Mouse (Mus musculus) midbrain, embryonic 10.5 days (tissue): Measurements from ENCODE around the gene Rftn2. TPM values are rescaled to one million over a fixed set of nuclear protein-coding genes. Genes with fewer than 3 reads are reported as not detected.

Source experiments
- DNase-seq: peaks from one replicate; pipeline ENCODE4 v3.0.0-alpha.2; 2017; ENCODE audit warnings: low spot score
- H3K27ac ChIP-seq: fragments of 300-500 bp; sonication (generic); replicated peaks from 2 replicates; pipeline ENCODE4 v1.5.1; 2016; ENCODE audit warnings: mild to moderate bottlenecking
- H3K27me3 ChIP-seq: fragments of 300-500 bp; sonication (generic); 2 replicates; pipeline ENCODE4 v1.6.1; 2016; ENCODE audit warnings: low read depth, mild to moderate bottlenecking; ENCODE audit not compliant: poor library complexity, severe bottlenecking
- H3K36me3 ChIP-seq: fragments of 300-500 bp; sonication (generic); 2 replicates; pipeline ENCODE4 v1.6.1; 2016; ENCODE audit warnings: mild to moderate bottlenecking, moderate library complexity
- H3K4me1 ChIP-seq: fragments of 300-500 bp; sonication (generic); 2 replicates; pipeline ENCODE4 v1.6.1; 2016
- H3K4me3 ChIP-seq: fragments of 300-500 bp; sonication (generic); 2 replicates; pipeline ENCODE4 v1.5.1; 2016; ENCODE audit warnings: mild to moderate bottlenecking, moderate library complexity
- H3K9me3 ChIP-seq: fragments of 300-500 bp; sonication (generic); replicated peaks from 2 replicates; pipeline ENCODE4 v1.6.1; 2016; ENCODE audit warnings: mild to moderate bottlenecking
- WGBS: fragments of 180-500 bp; shearing (Covaris S2); methylation state at CpG from one replicate; pipeline ENCODE4 v1.1.7; 2016; 5-methylcytosine and 5-hydroxymethylcytosine counted together
- polyA plus RNA-seq: library from polyadenylated mRNA; unstranded; fragments of >200 nt; fragmentation: Nextera tagmentation; extraction: Ambion mirVana; gene quantifications from 2 replicates; pipeline ENCODE4 v1.2.1, GENCODE M21; 2016

Gene Rftn2
- polyA plus RNA-seq, 1 experiment from 2014 or later = 5.8 TPM

DNA sequence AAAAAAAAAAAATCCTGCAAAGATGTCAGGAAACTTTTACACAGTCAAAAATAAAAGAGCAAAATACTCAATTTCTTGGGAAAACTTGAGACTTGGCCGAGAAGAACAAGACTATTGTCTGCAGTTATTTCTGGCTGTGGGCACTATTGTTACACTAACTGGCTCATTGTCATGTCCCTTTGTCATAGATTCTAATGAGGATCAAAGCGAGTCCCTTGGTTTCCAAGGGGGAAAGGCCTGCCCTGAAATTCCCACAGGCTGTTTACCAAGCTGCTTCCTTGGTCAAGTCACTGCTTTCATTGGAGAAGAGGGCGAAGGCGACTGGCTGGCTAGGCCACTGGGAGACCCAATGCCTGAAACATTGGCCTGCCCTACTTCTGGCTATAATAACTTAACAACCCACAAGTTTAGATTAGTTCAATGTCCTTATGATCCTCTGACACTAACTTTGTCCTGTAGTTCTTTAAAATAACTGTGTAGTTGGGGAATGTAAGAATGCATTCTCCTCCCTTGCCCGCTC, 20.7 kb downstream of the Rftn2 start:
- H3K27me3 ChIP-seq = peaks cover 24% of the 10 kb centered on the region
- H3K4me3 ChIP-seq = no peak overlapping the region
- 27% methylated on average over 5 of the region's 5 CpGs for WGBS
- H3K9me3 ChIP-seq = no peaks in the 10 kb centered on the region
- H3K4me1 ChIP-seq = peaks cover 39% of the 10 kb centered on the region
- no peak for DNase-seq
- no peaks in the 10 kb centered on the region for H3K36me3 ChIP-seq
- peak overlapping the region; percentile 78 for H3K27ac ChIP-seq

DNA sequence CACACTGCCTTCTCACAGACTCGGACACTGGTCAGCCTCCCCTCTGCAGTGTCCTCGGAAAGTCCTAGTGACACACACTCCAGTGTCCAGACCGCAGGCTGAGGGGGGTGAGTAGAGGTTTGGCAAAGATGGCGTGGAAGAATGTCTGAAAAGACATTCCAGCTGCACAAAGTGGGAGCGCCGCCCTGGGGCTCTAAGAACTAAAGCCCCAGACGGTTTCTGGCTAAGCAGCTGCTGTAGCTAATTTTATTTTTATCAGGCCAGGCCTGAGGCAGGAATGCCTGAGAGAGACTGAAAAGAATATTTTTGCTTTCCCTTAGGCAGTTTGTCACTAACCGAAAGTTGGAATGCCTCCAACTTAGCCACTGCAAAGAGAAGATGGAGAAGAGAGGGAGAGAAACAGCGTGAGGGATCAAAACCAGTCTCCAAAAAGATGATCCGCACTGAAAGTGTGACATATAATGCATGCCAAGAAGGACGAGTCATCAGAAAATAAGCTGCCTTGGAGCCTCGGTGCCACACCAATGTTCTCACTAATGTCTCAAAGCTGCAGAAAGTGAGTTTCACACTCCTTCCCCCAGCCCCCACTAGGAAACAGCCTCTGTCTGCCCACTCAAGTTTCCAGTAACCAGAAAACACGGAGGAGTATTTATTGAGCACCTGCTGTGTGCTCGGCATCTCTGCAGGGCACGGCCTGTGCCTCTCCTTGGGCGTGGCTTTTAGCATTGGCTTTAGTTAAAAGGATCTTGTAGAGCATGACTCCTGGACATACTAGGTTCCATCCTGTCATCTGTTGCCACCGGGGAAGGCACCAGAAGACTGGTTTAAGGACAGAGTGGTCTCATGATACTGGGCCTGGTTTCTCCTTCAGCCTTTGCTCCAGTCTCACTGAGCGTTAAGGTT, 24.5 kb downstream of the Rftn2 start:
- WGBS = 77% methylated on average over 18 of the region's 18 CpGs
- Histone ChIP-seq H3K27me3 (peaks cover 34% of the 10 kb centered on the region), H3K9me3 (no peaks in the 10 kb centered on the region), H3K4me3 (no peak overlapping the region), H3K36me3 (no peaks in the 10 kb centered on the region), H3K27ac (no peak overlapping the region), H3K4me1 (peaks cover 42% of the 10 kb centered on the region)
- no peak for DNase-seq

DNA sequence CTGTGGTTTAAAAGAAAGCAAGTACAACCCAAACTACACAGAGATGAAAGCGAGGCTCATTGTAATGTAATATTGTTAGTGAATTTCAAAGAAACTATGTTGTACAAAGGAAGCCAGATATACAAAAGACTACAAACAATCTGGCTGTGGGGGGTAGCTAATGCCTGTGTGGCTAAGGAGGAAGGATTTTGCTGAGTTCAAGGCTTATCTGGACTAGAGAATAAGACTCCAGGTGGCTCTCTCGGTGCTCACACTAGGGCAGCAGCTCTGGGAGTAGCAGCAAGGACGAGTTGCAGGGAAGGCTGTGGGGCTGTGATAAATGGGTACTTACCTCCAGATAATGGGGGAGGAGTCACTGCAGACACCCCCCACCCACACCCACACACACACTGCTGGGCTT, 27.9 kb downstream of the Rftn2 start:
- no peak for DNase-seq
- H3K4me3 ChIP-seq = no peak overlapping the region
- WGBS = 7% methylated on average over 3 of the region's 3 CpGs
- peak overlapping the region; percentile 39 for H3K27ac ChIP-seq
- H3K4me1 ChIP-seq = peaks cover 50% of the 10 kb centered on the region
- no peaks in the 10 kb centered on the region for H3K9me3 ChIP-seq
- no peaks in the 10 kb centered on the region for H3K36me3 ChIP-seq
- H3K27me3 ChIP-seq = peaks cover 60% of the 10 kb centered on the region

DNA sequence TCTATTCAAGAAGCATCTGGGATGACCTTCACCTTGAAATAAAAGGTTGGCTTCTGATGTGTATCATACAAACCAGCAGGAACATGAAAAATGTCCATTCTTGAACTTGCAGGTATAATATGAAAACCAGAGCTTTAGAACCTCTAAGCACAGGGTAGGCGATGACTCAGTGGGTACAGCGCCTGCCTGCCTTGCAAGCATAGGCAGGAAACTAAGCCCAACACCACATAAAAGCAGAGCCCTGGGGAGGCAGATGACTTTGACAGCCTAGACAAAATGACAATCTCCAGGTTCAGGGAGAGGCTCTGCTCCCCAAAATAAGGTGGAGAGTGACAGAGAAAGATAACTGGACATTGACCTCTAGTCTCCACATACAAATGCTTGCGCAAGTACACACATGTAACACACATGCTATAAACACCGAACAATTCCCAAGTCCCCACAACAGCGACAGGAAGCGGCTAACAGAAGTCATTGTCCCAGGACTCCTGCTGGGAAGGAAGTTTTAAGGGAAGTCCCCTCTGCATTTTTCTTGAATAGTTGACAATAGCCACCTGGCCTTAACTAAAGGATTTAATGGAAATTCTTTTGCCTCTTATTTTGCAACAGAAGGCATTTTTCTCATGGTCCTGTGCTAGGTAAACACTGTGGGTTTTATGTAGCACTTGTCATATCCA, 30.1 kb downstream of the Rftn2 start:
- no peaks in the 10 kb centered on the region for H3K9me3 ChIP-seq
- WGBS = 42% methylated on average over 6 of the region's 6 CpGs
- H3K36me3 ChIP-seq = no peaks in the 10 kb centered on the region
- no peak overlapping the region for H3K4me3 ChIP-seq
- no peak overlapping the region for H3K27ac ChIP-seq
- DNase-seq = no peak
- H3K27me3 ChIP-seq = peaks cover 55% of the 10 kb centered on the region
- H3K4me1 ChIP-seq = peaks cover 59% of the 10 kb centered on the region

DNA sequence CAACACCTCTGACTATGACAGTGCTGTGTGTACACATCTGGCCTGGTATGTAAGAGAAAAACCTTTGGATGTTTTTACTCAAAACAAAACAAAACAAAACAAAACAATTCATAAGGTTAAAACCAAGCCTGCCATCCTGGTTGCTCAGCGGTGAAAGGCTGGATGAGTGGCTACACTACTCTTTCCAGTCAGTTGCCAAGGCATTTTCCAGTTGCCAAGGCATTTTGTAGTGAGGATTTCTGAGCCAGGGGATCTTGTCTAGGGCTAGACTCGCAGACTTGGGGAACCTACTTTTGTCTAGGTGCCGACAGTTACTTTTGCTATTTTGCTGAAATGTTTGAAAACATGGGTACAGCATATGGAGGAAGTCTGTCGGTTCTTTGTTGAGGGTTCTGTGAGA, 31.6 kb downstream of the Rftn2 start:
- WGBS = 67% methylated on average over 4 of the region's 4 CpGs
- Histone ChIP-seq H3K4me1 (peaks cover 59% of the 10 kb centered on the region), H3K9me3 (no peaks in the 10 kb centered on the region), H3K27me3 (peaks cover 42% of the 10 kb centered on the region), H3K4me3 (peak overlapping the region; percentile 29; the same call in 1 of the 2 replicates), H3K36me3 (no peaks in the 10 kb centered on the region), H3K27ac (no peak overlapping the region)
- DNase-seq = no peak

DNA sequence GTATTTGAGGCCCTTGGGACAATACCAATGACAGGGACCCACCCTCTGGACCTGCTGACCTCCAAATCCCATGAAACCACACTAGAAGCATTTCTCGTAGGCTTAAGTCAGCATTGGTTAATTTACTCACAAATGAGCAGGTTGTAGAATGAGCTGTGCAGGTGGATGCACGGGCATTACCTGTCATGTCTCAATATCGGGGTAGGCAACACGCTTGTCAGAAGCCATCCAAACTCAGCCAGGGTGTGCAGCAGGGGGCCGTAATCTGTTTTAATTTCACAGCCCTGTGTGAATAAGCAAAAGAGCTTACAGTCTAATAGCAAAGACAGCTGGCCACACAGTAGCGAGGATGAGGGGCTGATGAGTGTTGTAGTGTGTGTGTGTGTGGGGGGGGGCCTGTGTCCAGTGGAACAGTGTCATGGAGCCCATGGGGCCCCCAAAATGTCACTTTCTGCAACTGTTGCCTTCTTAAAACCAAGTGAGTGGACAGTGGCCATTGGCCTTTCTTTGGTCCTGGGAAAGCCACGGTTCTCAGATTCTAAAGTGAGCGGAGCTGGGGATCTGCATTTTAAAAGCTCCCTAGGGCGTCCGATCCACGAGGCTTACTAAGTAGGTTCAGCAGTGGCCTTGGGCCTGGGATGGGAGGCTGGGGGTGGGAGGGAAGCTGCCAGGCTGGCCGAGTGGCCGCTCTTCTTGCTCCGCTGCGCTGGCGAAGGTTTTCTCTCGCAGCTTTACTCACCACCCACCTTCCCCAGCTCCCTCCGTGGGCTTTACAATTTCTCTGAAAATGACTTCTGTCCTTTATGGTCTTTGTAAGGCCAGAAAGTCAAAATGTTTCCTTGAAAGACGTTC, 32.3 kb downstream of the Rftn2 start:
- peaks cover 59% of the 10 kb centered on the region for H3K4me1 ChIP-seq
- peak; percentile 50 for DNase-seq
- H3K27me3 ChIP-seq = peaks cover 37% of the 10 kb centered on the region
- H3K4me3 ChIP-seq = peak overlapping the region; percentile 29; the same call in 1 of the 2 replicates
- WGBS = 21% methylated on average over 19 of the region's 19 CpGs
- no peaks in the 10 kb centered on the region for H3K9me3 ChIP-seq
- no peaks in the 10 kb centered on the region for H3K36me3 ChIP-seq
- H3K27ac ChIP-seq = peak overlapping the region; percentile 68

DNA sequence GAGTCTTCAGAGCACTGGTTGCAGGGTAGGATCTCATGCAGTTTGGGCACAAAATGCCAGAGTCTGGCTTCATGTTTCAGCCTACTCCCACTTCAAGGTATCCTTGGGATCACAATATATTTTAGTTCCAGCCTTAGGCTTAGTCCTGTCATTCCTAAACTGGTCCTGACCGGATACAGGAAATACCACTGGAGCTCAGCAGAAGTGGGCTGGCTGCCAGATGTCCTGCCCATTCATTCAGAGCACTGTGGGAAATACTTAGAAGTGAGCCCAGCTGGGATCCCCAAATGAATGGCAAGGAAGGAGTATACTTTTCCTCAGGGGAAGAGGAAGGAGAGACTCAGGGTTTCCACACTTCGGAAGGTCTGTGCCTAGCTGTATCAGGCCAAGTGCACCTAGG, 33.3 kb downstream of the Rftn2 start:
- DNase-seq = no peak
- H3K4me1 ChIP-seq = peaks cover 50% of the 10 kb centered on the region
- no peaks in the 10 kb centered on the region for H3K9me3 ChIP-seq
- WGBS = 61% methylated on average over 2 of the region's 2 CpGs
- no peak overlapping the region for H3K27ac ChIP-seq
- no peak overlapping the region for H3K4me3 ChIP-seq
- H3K36me3 ChIP-seq = no peaks in the 10 kb centered on the region
- H3K27me3 ChIP-seq = peaks cover 37% of the 10 kb centered on the region

DNA sequence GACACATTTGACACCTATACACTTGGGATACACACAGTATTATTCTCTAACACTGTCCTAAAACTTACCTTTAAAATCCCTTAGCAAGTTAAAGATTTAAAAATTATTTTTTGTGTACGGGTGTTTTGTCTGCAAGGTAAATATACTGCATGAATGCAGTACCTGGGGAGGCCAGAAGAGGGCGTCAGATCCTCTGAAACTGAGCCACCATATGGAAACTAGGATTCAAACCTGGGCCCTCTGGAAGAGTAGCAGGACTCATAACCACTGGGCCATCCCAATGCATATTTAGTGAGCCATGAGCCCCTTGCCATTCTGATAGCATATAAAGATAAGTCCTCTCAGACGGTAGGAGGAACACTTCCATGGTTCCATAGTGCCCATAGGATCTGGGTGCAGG, 33.8 kb downstream of the Rftn2 start:
- Histone ChIP-seq H3K36me3 (no peaks in the 10 kb centered on the region), H3K27me3 (peaks cover 37% of the 10 kb centered on the region), H3K9me3 (no peaks in the 10 kb centered on the region), H3K4me1 (peaks cover 47% of the 10 kb centered on the region), H3K27ac (no peak overlapping the region), H3K4me3 (no peak overlapping the region)
- WGBS = 53% methylated on average over 3 of the region's 3 CpGs
- DNase-seq = peak; percentile 38

DNA sequence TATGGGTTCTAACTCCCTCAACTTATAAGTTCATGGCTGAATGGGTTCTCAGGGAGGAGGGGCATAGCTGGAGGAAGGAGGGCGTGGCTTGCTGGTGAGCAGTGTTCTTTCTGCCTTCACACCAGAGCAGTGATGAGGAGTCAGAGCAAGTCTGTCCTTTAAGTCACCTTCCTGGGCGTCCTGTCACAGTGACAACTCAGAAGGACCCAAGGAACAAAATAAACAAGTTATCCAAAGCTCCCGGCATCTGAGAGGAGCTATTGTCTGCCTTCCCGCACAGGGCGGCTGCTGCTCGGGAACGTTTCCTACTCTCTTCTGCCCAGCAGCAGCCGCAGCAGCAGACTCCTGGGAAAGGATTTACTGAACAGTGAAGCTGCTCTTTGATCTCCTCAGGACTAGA, 34.6 kb downstream of the Rftn2 start:
- Histone ChIP-seq H3K27me3 (peaks cover 37% of the 10 kb centered on the region), H3K4me3 (peak overlapping the region; percentile 49), H3K4me1 (peaks cover 52% of the 10 kb centered on the region), H3K9me3 (no peaks in the 10 kb centered on the region), H3K36me3 (no peaks in the 10 kb centered on the region), H3K27ac (peak overlapping the region; percentile 79)
- WGBS = 23% methylated on average over 8 of the region's 8 CpGs
- peak; percentile 34 for DNase-seq

DNA sequence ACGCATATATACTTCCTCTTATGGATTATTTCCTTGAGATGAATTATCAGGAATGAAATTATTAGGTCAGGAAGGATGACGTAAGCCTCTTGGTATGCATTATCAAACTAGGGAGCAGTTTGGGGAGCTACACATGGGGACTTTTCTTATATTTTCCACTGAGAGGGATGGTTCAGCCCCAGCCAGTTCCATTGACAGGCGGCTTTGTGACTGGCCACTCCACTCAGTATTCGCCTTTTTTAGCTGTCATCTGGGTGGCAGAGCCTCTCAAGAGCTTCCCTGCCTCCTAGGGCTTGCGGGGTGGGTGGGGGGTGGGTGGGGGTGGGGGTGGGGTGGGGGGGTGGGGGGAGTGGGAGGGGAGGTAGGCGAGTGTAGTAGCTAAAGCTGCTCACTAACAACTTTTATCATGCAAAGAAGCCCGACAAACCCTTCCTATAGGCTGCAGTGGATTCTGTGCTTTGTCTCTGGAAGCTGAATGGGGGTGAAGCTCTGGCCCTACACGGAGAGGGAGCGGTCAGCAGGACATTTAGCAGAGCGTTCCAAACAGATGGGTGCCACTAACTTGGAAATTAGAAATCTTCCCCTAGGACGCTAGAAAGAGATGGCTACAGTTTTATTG, 39.9 kb downstream of the Rftn2 start:
- Histone ChIP-seq H3K36me3 (no peaks in the 10 kb centered on the region), H3K27ac (peak overlapping the region; percentile 75), H3K4me3 (peak overlapping the region; percentile 29), H3K4me1 (peaks cover 12% of the 10 kb centered on the region), H3K9me3 (no peaks in the 10 kb centered on the region), H3K27me3 (no peaks in the 10 kb centered on the region)
- 23% methylated on average over 11 of the region's 11 CpGs for WGBS
- peak; percentile 39 for DNase-seq

DNA sequence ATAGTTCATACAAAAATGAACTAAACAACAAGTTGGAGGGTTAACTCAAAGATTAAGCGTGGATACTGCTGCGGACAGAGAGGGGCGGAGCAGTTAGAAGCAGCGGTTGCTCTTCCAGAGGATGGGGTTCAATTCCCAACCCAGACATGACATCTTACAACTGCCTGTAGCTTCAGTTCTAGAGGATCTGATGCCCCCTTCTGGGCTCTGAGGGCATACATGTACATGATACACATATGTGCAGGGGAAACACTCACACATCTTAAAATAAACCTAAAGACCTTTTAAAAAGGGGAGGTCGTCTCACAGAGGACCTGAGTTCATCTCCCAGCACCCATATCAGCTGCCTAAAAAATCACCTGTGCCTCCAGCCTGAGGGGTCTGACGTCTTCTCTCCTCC, 40.9 kb downstream of the Rftn2 start:
- no peak for DNase-seq
- Histone ChIP-seq H3K4me3 (no peak overlapping the region), H3K36me3 (peaks cover 5% of the 10 kb centered on the region; the same call in 1 of the 2 replicates), H3K27me3 (no peaks in the 10 kb centered on the region), H3K9me3 (0 out of 2 replicates have a peak, but pooled peaks cover 1% of the 10 kb centered on the region), H3K27ac (no peak overlapping the region), H3K4me1 (peaks cover 12% of the 10 kb centered on the region)
- WGBS = 88% methylated on average over 6 of the region's 6 CpGs

DNA sequence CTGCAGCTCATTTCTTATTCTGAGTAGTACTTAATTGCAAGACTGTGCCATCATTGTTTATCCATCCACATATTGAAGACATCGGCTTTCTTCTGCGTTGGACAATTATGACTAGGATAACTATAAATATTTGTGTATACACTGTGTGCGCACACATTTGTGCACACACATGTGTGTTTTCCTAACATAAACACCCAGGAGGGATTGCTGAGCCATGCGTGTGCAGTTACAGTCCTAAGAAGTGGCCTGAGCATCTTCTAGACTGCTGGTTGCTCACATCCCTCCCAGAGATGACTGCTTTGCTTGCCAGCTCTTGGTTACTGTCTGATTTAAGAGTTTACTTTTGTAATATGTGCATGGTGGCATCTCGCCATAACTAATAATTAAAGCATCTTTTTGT, 44.2 kb downstream of the Rftn2 start:
- DNase-seq = no peak
- Histone ChIP-seq H3K9me3 (peaks cover 8% of the 10 kb centered on the region; the same call in 1 of the 2 replicates), H3K4me3 (no peak overlapping the region), H3K27me3 (no peaks in the 10 kb centered on the region), H3K27ac (no peak overlapping the region), H3K4me1 (peaks cover 11% of the 10 kb centered on the region), H3K36me3 (peaks cover 10% of the 10 kb centered on the region; the same call in 1 of the 2 replicates)
- 84% methylated on average over 5 of the region's 5 CpGs for WGBS
